Mouse (Mus musculus): ENCODE data around the gene Rasgef1b. TPM values are rescaled to one million over a fixed set of nuclear protein-coding genes. Genes with fewer than 3 reads are reported as not detected.

The Rasgef1b gene
- polyA plus RNA-seq, 1 experiment from 2014 or later = 115 TPM

DNA sequence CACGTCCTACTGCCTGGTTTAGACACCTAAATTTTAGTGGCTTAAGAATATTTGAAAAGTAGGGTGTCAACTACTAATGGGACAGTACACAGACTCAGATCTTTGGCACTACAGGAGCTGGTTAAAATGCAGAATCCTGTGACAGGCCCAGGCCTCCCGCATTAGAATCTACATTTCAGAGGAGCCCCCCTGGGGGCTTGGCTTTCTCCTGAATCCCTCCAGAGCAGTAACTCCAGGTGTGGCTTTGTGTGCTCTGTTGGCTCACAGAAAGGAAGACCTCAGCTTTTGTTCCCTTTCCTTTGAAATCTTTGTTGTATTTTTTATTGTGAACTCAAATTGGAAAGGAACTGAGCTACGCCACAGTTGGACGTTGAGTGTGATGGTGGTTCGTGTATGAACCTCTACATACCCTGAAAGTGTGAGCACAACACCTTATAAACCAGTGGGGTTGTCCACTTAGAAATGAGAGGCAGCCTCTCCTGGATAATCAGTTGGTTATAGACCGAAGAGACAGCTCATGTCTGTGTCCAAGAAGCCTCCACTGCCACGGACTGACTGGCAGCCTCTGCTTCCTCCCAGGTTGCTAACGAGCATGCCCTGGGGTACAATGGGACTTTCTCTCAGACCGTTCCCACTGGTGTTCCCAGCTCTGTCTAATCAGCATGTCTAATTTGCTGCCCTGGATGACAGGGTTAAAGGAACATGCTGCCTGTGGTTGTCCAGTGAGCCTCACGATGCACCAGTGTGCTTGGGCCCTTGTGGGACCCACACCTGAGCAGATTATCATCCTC lies 9.3 kb upstream of the Rasgef1b start:
- no peak for ATAC-seq (replicated peaks)
- no peaks in the 10 kb centered on the region for H3K36me3 ChIP-seq
- no peaks in the 10 kb centered on the region for H3K27me3 ChIP-seq
- H3K4me2 ChIP-seq (replicated peaks) = no peak overlapping the region
- WGBS = 15% methylated on average over 10 of the region's 10 CpGs
- peaks cover 10% of the 10 kb centered on the region for H3K4me1 ChIP-seq
- H3K27ac ChIP-seq (replicated peaks) = no peak overlapping the region
- H3K4me3 ChIP-seq = no peak overlapping the region
- H3K9ac ChIP-seq (replicated peaks) = no peak overlapping the region
- no peaks in the 10 kb centered on the region for H3K9me3 ChIP-seq

GRCm38 (mm10) chr5:99729931-99730330 lies 1.1 kb upstream of the Rasgef1b start:
- H3K4me1 ChIP-seq = peaks cover 17% of the 10 kb centered on the region
- H3K36me3 ChIP-seq = no peaks in the 10 kb centered on the region
- H3K4me3 ChIP-seq = no peak overlapping the region
- H3K27me3 ChIP-seq = peaks cover 6% of the 10 kb centered on the region; the same call in 1 of the 2 replicates
- no peak overlapping the region for H3K27ac ChIP-seq (replicated peaks)
- no peak overlapping the region for H3K9ac ChIP-seq (replicated peaks)
- WGBS = 87% methylated on average over 1 of the region's 1 CpGs
- no peaks in the 10 kb centered on the region for H3K9me3 ChIP-seq
- 0 out of 2 replicates have a peak overlapping the region, but pooled peaks have one; percentile 99 for H3K4me2 ChIP-seq (replicated peaks)
- no peak for ATAC-seq (replicated peaks)

DNA sequence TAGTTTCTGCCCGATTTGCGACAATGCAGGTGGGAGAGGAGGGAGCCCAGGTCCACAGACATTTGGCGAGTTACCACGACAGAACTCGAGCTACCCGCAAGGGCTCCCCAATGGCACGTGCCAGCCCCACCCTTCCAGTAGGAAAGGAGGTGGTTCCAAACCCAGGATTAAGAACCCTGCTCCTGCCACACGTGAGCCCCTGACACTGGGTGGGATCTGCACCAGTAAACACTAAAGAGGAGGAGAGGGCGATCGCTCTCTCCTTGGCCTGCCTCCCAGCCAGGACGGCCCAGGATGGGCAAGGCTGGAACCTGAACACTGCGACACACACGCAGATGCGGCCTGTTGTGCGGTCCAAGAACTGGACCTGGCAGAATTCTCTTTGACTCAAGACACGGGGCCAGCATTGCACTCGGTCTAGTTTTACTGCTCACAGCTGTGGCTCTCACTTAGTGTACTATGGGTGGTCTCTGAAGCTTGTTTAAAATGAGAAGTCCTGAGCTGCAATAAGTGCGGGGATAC lies 557 bp upstream of the Rasgef1b start:
- 1% methylated on average over 18 of the region's 18 CpGs for WGBS
- peaks cover 17% of the 10 kb centered on the region for H3K4me1 ChIP-seq
- H3K4me3 ChIP-seq = peak overlapping the region; percentile 73
- peak; percentile 73 for ATAC-seq (replicated peaks)
- H3K36me3 ChIP-seq = no peaks in the 10 kb centered on the region
- no peaks in the 10 kb centered on the region for H3K9me3 ChIP-seq
- H3K4me2 ChIP-seq (replicated peaks) = peak overlapping the region; percentile 99
- H3K27ac ChIP-seq (replicated peaks) = peak overlapping the region; percentile 37; the same call in 1 of the 2 replicates
- H3K9ac ChIP-seq (replicated peaks) = peak overlapping the region; percentile 45
- H3K27me3 ChIP-seq = peaks cover 8% of the 10 kb centered on the region; the same call in 1 of the 2 replicates

DNA sequence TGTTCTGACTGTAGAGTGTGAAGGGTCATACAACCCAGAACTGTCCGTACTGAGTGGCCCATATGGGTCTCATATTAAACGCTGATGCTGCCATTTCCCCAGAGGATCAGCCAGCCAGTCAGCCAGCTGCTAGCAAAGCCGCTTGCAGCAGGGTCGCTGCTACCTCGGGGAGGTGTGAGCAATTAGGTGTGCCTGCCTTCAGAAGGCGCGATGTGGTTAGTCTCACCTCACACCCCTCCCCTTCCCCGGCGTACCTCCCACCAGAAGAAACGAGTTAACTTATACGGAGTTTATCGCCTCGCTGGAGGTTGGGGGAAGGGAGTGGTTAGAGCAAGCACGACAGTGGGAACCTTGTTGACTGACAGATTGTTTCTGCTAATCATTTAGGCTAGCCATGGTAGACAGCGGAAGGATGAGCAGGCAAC lies 826 bp downstream of the Rasgef1b start:
- Histone ChIP-seq H3K4me1 (peaks cover 17% of the 10 kb centered on the region), H3K4me3 (peak overlapping the region; percentile 73), H3K9ac (replicated peaks) (peak overlapping the region; percentile 68), H3K27me3 (peaks cover 8% of the 10 kb centered on the region; the same call in 1 of the 2 replicates), H3K36me3 (no peaks in the 10 kb centered on the region), H3K9me3 (no peaks in the 10 kb centered on the region), H3K4me2 (replicated peaks) (peak overlapping the region; percentile 99), H3K27ac (replicated peaks) (peak overlapping the region; percentile 87)
- WGBS = 1% methylated on average over 15 of the region's 15 CpGs
- 0 out of 2 replicates have a peak, but pooled peaks have one; percentile 7 for ATAC-seq (replicated peaks)

DNA sequence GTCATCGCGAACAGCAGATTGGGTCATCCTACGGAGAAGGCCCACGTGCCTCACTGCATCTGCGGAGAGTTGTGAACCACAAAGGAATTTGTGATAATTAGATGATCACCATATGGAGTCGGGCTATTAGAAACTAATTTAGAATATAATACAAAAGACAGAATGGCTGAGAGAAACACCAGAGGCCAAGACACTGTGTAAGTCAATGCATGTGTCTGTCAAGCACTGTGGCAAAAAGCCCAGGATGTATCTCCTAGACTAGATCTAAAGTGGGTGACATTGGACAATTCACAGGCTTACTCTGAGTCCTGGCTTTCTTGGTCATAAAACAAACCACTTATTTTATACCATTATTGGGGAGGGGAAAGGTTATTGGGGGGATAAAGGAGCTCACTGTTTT lies 4.9 kb downstream of the Rasgef1b start:
- Histone ChIP-seq H3K36me3 (no peaks in the 10 kb centered on the region), H3K27ac (replicated peaks) (no peak overlapping the region), H3K9me3 (no peaks in the 10 kb centered on the region), H3K27me3 (peaks cover 6% of the 10 kb centered on the region; the same call in 1 of the 2 replicates), H3K4me3 (no peak overlapping the region), H3K4me2 (replicated peaks) (no peak overlapping the region), H3K4me1 (peaks cover 12% of the 10 kb centered on the region), H3K9ac (replicated peaks) (no peak overlapping the region)
- no peak for ATAC-seq (replicated peaks)
- WGBS = 54% methylated on average over 6 of the region's 6 CpGs

GRCm38 (mm10) chr5:99722310-99722709 lies 6.6 kb downstream of the Rasgef1b start:
- H3K4me2 ChIP-seq (replicated peaks) = no peak overlapping the region
- WGBS = 89% methylated on average over 2 of the region's 2 CpGs
- peaks cover 2% of the 10 kb centered on the region; the same call in 1 of the 2 replicates for H3K4me1 ChIP-seq
- H3K27ac ChIP-seq (replicated peaks) = no peak overlapping the region
- H3K27me3 ChIP-seq = peaks cover 6% of the 10 kb centered on the region; the same call in 1 of the 2 replicates
- H3K36me3 ChIP-seq = no peaks in the 10 kb centered on the region
- ATAC-seq (replicated peaks) = no peak
- H3K9me3 ChIP-seq = no peaks in the 10 kb centered on the region
- no peak overlapping the region for H3K9ac ChIP-seq (replicated peaks)
- H3K4me3 ChIP-seq = no peak overlapping the region

- Histone ChIP-seq H3K4me2 (replicated peaks) (no peak overlapping the region), H3K27ac (replicated peaks) (no peak overlapping the region), H3K4me1 (peaks cover 2% of the 10 kb centered on the region), H3K9ac (replicated peaks) (no peak overlapping the region), H3K4me3 (no peak overlapping the region), H3K9me3 (no peaks in the 10 kb centered on the region), H3K27me3 (peaks cover 3% of the 10 kb centered on the region; the same call in 1 of the 2 replicates), H3K36me3 (no peaks in the 10 kb centered on the region)
- WGBS = 42% methylated on average over 2 of the region's 2 CpGs
- ATAC-seq (replicated peaks) = no peak
These were observed 8.3 kb downstream of the Rasgef1b start for GRCm38 (mm10) chr5:99720554-99720953.

DNA sequence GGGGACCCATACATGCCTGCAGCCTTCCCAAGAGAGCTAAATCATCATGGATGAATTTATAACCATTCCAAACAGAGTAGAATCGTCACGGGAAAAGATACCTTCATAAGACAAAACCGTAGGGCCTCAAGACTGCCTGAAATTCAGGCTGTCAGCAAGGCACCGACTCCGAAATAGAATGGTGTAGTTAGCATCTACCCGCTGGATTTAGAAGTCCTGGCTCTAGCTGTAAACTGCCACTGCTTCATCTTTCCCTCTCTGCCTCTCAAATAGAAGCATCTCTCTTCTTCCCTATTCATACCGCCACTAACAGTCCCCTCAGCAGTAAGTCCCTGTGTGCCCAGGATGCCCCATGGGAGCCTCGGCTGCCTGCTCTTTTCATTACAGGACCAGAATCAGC lies 10.9 kb downstream of the Rasgef1b start:
- WGBS = 83% methylated on average over 8 of the region's 8 CpGs
- no peaks in the 10 kb centered on the region for H3K36me3 ChIP-seq
- no peak for ATAC-seq (replicated peaks)
- H3K9ac ChIP-seq (replicated peaks) = no peak overlapping the region
- H3K9me3 ChIP-seq = no peaks in the 10 kb centered on the region
- H3K4me2 ChIP-seq (replicated peaks) = no peak overlapping the region
- H3K4me1 ChIP-seq = peaks cover 11% of the 10 kb centered on the region
- H3K27ac ChIP-seq (replicated peaks) = no peak overlapping the region
- H3K27me3 ChIP-seq = no peaks in the 10 kb centered on the region
- no peak overlapping the region for H3K4me3 ChIP-seq

DNA sequence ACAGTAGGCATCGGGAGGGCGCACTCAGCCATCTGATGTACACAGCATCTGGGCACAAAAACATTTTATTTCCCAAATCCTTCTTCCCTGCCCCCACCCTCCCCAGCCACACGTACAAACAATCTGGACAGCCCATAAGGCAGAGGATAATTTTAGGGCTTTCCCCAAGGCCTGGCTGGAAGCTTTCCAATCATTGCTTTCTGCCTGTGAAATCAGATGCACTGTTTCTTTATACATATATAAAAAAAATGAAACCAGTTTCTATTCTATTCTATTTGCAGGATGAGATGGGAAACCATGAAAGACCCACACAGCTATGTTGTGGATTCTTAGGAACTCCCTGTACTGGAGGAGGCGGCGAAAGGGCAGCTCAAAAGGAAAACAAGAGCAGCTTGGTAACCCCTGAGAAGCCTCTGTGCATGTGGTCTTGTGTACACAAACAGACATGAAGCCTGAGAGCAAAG lies 13.6 kb downstream of the Rasgef1b start:
- Histone ChIP-seq H3K36me3 (no peaks in the 10 kb centered on the region), H3K27ac (replicated peaks) (peak overlapping the region; percentile 81), H3K9ac (replicated peaks) (0 out of 2 replicates have a peak overlapping the region, but pooled peaks have one; percentile 1), H3K27me3 (no peaks in the 10 kb centered on the region), H3K4me3 (no peak overlapping the region), H3K4me1 (peaks cover 11% of the 10 kb centered on the region), H3K9me3 (no peaks in the 10 kb centered on the region), H3K4me2 (replicated peaks) (0 out of 2 replicates have a peak overlapping the region, but pooled peaks have one; percentile 10)
- WGBS = 35% methylated on average over 5 of the region's 5 CpGs
- peak; percentile 79 for ATAC-seq (replicated peaks)

GRCm38 (mm10) chr5:99711947-99712346 lies 16.9 kb downstream of the Rasgef1b start:
- H3K36me3 ChIP-seq = no peaks in the 10 kb centered on the region
- H3K27ac ChIP-seq (replicated peaks) = no peak overlapping the region
- H3K9ac ChIP-seq (replicated peaks) = no peak overlapping the region
- H3K9me3 ChIP-seq = no peaks in the 10 kb centered on the region
- no peak overlapping the region for H3K4me3 ChIP-seq
- no peak overlapping the region for H3K4me2 ChIP-seq (replicated peaks)
- H3K4me1 ChIP-seq = peaks cover 11% of the 10 kb centered on the region
- H3K27me3 ChIP-seq = no peaks in the 10 kb centered on the region
- ATAC-seq (replicated peaks) = no peak
- 83% methylated on average over 2 of the region's 2 CpGs for WGBS

- Histone ChIP-seq H3K27me3 (no peaks in the 10 kb centered on the region), H3K4me3 (no peak overlapping the region), H3K9me3 (no peaks in the 10 kb centered on the region), H3K4me2 (replicated peaks) (no peak overlapping the region), H3K27ac (replicated peaks) (no peak overlapping the region), H3K9ac (replicated peaks) (no peak overlapping the region), H3K36me3 (no peaks in the 10 kb centered on the region), H3K4me1 (no peaks in the 10 kb centered on the region)
- ATAC-seq (replicated peaks) = no peak
- 40% methylated on average over 6 of the region's 6 CpGs for WGBS
These were observed 20.2 kb downstream of the Rasgef1b start for GRCm38 (mm10) chr5:99708706-99709105.

GRCm38 (mm10) chr5:99707261-99707660 lies 21.6 kb downstream of the Rasgef1b start:
- Histone ChIP-seq H3K27ac (replicated peaks) (no peak overlapping the region), H3K4me3 (no peak overlapping the region), H3K4me1 (no peaks in the 10 kb centered on the region), H3K9me3 (no peaks in the 10 kb centered on the region), H3K9ac (replicated peaks) (no peak overlapping the region), H3K36me3 (no peaks in the 10 kb centered on the region), H3K4me2 (replicated peaks) (no peak overlapping the region), H3K27me3 (no peaks in the 10 kb centered on the region)
- ATAC-seq (replicated peaks) = no peak
- 39% methylated on average over 6 of the region's 6 CpGs for WGBS

All from forebrain, embryonic 15.5 days (tissue).